Mouse (Mus musculus) thymus, postnatal 10 days (tissue): ENCODE data around the gene Kctd7.

Source experiments
- DNase-seq, 2 experiments: peaks; one replicate each; pipeline ENCODE4 v3.0.0; 2021; ENCODE audit warnings: low spot score in 2 of 2

Gene Kctd7

GRCm38 (mm10) chr5:130144334-130145312 is at the start of gene Kctd7:
TSS of gene Kctd7 (plus strand) at chr5:130144861.
- peak; percentile 88 to 91 for DNase-seq

- no peak for DNase-seq
Measured at GRCm38 (mm10) chr5:130096754-130097153, 47.9 kb upstream of the Kctd7 start.

GRCm38 (mm10) chr5:130097837-130098236 is 46.8 kb upstream of the Kctd7 start:
- no peak for DNase-seq

GRCm38 (mm10) chr5:130101724-130102123 is 42.9 kb upstream of the Kctd7 start:
- no peak for DNase-seq

- no peak for DNase-seq
Measured at GRCm38 (mm10) chr5:130109348-130109747, 35.3 kb upstream of the Kctd7 start.

- no peak for DNase-seq
Measured at GRCm38 (mm10) chr5:130110632-130111464, 33.8 kb upstream of the Kctd7 start.

GRCm38 (mm10) chr5:130112653-130113052 is 32.0 kb upstream of the Kctd7 start:
- no peak for DNase-seq

- no peak for DNase-seq
Measured at GRCm38 (mm10) chr5:130116116-130116515, 28.5 kb upstream of the Kctd7 start.

- DNase-seq: no peak
Measured at GRCm38 (mm10) chr5:130116857-130117256, 27.8 kb upstream of the Kctd7 start.

GRCm38 (mm10) chr5:130117932-130118331 is 26.7 kb upstream of the Kctd7 start:
- DNase-seq: no peak

- no peak for DNase-seq
Measured at GRCm38 (mm10) chr5:130119236-130119635, 25.4 kb upstream of the Kctd7 start.

GRCm38 (mm10) chr5:130120070-130120736 is 24.5 kb upstream of the Kctd7 start:
- no peak for DNase-seq

GRCm38 (mm10) chr5:130120904-130121303 is 23.8 kb upstream of the Kctd7 start:
- DNase-seq: no peak

- no peak for DNase-seq
Measured at GRCm38 (mm10) chr5:130122355-130122754, 22.3 kb upstream of the Kctd7 start.

- DNase-seq: no peak
Measured at GRCm38 (mm10) chr5:130124271-130124670, 20.4 kb upstream of the Kctd7 start.

GRCm38 (mm10) chr5:130128686-130129523 is 15.8 kb upstream of the Kctd7 start:
- DNase-seq: no peak

GRCm38 (mm10) chr5:130129524-130129793 is 15.2 kb upstream of the Kctd7 start:
- DNase-seq: no peak

- no peak for DNase-seq
Measured at GRCm38 (mm10) chr5:130136597-130136996, 8.1 kb upstream of the Kctd7 start.

- DNase-seq: peak; percentile 25 to 64
Measured at GRCm38 (mm10) chr5:130139393-130139792, 5.3 kb upstream of the Kctd7 start.

GRCm38 (mm10) chr5:130141138-130141537 is 3.5 kb upstream of the Kctd7 start:
- DNase-seq: no peak

- DNase-seq: no peak
Measured at GRCm38 (mm10) chr5:130142041-130142440, 2.6 kb upstream of the Kctd7 start.
